Mouse (Mus musculus) adrenal gland, postnatal 14 days (tissue): Measurements from ENCODE around the gene Prr3. TPM values are rescaled to one million over a fixed set of nuclear protein-coding genes. Genes with fewer than 3 reads are reported as not detected.
A peak's percentile ranks its signal among the peaks of the same experiment; 100 is the strongest.
"Not testable (repeated sequence)": the region's sequence is repeated elsewhere in the genome, so short reads cannot be mapped to it uniquely, and the experiment has no call there.

Source experiments
- DNase-seq: peaks from one replicate; pipeline ENCODE4 v3.0.0; 2021; ENCODE audit warnings: mixed read lengths
- long read RNA-seq, 2 experiments: library from polyadenylated mRNA; stranded (forward); transcript quantifications; one replicate each; pipeline ENCODE4 v2.0.0; 2021
- total RNA-seq: library from RNA; stranded (reverse); gene quantifications from 2 replicates; pipeline ENCODE4 v1.2.3, GENCODE M21; 2021

Prr3 gene
- 24.3 and 24.7 TPM in 2 replicates for total RNA-seq
- long read RNA-seq, experiment 1, transcript Prr3-201 (4 exons, 2,727 nt): major isoform, 6 of 14 reads
- long read RNA-seq, experiment 1, partial matches to known transcripts: 0 of 14 reads
- long read RNA-seq, experiment 1, other reads (novel, unspliced or antisense): 5 of 14 reads
- long read RNA-seq, experiment 2, transcript Prr3-203 (4 exons, 1,878 nt): major isoform, 5 of 12 reads
- long read RNA-seq, experiment 2, partial matches to known transcripts: 3 of 12 reads
- long read RNA-seq, experiment 2, other reads (novel, unspliced or antisense): 1 of 12 reads

DNA sequence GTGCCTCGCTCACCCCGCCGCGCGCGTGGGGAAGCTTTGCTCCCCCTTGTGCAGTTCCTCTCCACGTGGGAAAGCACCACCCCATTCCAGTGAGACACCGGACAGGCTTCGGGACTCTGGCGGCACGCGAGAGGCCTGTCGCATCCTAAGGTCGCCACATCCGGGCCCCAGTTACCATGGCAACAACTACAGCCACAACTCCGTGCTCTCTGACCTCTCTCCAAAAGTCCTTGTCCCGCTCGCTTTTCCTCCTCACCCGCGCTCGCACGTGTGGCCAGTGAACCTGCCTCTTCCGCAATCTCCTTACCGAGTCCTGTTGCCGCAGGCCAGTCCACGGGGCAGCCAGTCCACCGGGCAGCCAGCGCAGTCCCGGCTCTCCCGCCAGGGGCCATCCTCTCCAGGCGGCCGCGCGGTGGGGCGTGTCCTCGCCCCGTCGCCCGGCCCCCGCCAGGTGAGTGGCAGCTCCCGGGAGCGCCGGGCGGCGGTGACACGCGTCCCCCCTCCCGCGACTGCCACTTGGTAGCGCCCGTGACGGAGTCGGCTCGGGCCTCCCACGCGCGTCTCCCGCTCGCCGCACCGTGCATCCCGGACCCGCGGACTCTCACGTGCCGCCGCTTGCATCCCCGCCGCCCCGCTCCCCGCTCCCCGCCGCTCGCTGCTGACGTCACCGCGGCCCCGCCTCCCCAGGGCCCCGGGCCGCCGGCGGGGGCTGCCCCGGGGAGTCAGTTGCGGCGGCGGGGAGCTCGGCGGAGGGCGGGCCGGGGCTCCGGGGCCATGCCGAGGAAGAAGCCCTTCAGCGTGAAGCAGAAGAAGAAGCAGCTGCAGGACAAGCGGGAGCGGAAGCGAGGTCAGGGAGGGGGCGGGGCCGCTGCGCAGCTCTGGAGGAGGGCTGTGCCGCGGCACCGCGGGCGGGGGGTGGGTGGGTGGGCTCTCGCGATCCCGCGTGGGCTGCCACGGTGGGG, at the start of gene Prr3, which contains the start of gene Gnl1:
Gene Prr3, minus strand, starts transcription at position 836 of the 962 bp plus-strand sequence.
Gene Gnl1, plus strand, starts transcription at position 451 of the 962 bp plus-strand sequence.
- DNase-seq: peak; percentile 95

DNA sequence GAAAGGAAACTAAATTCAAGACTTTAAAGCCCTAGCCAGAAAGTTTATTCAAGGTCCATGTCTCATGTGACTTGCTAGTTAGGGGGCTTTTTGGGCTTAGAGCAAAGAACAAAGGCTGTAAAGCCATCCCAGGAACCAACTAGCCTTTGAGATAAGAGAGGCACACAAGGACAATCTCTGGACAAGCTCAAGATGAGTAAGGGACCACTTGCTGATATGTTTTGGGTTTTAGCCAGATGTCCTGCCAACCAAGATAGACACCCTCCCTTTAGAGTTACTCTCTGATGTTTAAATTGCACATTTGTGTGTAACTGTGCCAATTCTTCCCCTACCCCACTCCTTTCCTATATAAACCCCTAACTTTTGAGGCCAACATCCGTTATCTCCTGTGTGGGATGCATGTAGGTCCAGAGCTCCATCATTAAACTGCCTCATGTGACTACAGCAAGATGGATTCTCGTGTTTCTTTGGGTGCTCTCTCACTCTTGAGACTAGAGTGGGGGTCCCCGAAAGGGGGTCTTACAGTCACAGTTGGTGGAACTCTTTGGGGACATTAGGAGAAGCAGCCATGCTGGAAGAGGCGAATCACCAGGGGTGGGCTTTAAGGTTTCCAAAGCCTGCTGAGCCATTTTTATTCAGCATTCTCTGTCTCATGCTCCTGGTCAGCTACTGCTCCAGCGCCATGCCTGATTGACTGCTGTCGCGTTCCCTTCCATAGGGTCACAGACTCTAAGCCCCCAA, 49.0 kb upstream of the Prr3 start:
- DNase-seq: no peak

DNA sequence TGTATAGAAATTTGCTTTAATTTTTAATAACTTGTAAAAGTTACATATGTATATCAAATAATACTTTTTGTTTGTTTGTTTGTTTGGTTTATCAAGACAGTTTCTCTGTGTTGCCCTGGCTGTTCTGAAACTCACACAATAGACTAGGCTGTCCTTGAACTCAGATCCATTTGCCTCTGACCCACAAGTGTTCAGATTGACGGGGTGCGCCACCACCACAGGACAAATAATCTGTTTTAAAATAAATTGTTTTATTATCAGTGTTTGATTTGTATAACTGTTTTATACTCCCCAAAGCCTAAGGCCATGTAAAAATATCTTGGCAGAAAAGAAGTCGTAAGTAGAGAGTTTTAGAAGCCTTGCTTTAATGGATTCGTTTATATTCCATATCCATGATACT, 47.6 kb upstream of the Prr3 start:
- DNase-seq: no peak

DNA sequence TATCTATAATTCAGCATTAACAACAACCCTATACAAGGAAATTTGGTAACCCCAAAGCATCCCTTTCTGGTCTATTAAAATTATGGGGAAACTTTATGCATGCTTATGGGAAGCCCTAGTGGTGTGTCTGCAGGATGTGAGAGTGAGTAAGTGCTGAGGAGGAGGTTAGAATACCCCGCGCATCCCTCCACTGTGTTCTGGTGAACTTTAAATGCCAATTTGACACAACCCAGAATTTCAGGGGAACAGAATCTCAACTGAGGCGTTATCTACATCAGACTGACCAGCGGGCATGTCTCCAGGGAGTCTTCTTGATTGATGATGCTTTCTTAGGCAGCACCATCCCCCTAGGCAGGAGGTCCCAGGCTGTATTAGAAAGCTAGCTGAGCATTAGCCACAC, 45.9 kb upstream of the Prr3 start:
- DNase-seq: no peak

DNA sequence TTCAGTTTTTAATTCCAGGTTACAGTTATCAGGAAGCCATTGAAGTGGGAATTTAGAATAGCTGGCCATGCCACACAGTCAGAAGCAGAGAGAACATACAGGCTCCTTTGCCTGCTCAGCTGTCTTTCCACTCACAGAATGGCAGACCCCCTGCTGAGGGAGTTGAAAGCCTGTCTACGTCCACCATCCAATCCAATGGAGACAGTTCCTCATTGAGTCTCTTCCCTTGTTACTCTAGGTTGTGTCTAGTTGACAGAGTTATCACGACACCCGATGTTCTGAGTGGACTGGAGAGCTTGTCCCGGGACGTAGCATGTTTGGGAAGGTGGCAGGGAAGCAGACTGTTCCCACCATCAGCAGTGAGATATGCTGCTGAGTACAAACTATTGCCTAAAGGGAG, 45.2 kb upstream of the Prr3 start:
- no peak for DNase-seq

DNA sequence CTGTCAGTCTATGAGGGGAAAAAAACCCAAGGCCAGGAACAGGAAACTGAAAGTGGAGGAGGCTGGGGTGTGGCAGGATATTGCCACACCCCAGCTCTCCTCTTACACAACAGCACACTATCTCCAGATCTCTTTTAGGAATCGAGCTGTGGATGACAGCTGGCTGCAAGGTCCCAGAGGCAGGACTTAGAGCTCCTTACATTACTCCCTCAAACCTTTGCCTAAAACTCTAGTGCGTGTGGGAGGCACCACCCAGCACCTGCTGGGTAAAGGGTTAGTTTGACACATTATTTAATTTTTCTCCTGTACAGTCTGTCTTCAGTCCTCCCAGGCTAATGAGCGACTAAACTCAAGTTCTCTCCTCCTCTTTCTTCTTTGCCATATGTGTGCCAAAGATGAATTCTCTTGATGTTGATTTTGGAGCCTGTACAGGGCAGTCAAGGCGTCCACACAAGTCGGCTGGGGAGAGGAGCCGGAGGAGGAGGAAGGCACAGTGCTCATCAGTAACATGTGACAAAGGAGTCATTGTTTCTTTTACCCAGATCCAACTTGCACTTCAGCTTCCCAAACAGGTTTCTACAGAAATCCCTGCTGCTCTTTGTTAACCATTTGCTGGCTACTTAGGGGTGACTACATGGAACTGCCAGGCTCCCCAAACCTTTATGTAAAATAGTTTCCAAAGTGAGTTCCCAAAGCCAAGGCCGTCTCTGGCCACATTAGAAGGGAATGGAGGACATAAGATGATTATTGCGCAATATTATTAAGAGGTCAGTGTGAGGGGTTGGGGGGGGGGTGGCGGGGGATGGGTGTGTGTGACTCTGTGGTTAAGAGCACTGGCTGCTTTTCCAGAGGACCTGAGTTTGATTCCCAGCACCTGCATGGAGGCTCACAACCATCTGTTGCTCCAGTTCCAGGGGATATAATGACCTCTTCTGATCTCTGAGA, 43.9 kb upstream of the Prr3 start:
- peak; percentile 58 for DNase-seq

DNA sequence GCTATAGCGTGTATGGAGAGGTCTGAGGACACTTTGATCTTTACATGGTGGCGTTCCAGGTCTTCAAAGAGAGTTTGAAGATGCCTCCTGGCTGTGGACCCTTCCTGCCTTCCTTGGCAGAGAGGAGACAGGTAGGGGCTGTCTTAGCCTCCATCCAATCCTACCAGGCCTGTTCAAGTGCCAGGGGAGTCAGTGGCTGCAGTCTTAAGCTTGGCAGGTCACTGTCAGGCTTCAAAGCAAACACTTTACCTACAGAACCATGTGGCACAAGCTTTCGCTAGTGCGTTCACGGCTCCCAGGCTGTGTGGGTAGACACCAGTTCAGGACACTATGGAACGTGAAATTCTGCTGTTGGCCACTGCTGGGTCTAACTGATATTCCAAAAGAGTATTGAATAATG, 42.9 kb upstream of the Prr3 start:
- no peak for DNase-seq

DNA sequence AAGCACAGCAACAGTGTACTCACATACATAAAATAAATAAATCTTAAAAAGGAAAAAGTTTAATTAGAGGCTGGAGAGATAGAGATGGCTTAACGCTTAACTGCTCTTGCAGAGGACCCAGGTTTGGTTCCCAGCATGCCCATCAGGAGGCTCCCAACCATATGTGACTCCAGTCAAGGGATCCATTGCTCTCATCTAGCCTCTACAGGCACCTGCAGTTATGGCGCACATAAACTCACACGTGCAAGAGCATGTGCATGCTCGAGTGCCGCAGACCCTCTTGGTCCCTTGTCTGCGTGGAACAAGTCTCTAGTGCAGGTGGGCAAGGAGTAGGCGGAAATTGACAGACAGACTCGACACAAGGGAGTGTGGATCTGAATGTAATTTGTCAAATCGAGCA, 42.1 kb upstream of the Prr3 start:
- DNase-seq: no peak

DNA sequence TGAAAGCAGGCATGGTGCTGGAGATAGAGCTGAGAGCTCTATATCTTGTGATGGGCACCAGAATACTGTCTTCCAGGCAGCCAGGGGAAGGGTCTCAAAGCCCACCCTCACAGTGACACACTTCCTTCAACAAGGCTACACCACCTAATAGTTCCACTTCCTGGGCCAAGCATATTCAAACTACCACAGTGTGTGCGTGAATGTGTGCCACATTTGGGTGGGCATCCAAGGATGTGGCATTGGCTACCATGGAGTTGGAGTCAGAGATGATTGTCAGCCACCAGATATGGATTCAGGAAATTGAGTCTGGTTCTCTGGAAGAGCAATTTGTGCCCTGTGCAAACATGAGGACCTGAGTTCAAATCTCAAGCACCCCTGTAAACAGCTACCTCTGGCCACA, 41.3 kb upstream of the Prr3 start:
- no peak for DNase-seq

DNA sequence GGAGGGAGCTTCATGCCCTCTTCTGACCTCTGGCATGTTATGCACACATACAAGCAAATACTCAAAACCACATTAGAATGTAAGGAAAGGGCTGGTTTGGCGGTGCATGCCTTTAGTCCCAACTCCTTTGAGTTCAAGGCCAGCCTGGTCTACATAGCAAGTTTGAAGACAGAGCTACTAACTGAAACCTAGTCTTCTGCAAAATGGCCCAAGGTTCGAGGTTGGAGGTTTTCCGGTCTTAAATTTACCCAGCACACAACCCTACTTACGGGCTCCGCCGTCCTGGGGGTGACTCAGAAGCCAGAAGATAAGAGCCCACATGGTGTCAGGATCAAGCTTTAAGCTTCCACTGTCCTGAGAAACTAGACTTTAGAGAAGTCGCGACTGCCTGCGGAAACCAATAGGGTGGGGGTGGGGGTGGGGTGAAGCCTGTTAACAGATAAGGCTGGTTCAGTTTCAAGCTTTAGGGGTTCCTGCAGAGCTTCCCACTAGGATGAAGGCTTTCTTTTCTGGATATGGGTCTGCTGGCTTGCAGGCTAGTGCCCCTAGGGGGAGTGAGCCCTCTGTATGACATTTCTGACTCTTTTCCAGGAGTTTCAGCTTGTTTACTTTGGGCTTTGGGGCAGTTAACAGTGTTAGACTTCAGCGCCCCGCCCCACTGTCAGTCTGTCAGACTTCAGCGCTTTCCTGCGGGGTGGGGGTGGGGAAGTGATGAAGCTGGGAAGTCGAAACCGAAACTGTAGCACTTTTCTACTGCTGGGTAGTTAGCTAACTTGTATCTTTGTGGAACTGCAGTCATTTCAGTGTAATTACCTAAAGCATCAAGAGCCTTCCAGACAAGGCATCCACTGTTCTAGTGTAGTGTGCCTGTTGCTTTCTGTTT, 40.4 kb upstream of the Prr3 start, which contains the start of gene H2-T24:
Gene H2-T24, minus strand, starts transcription at position 370 of the 883 bp plus-strand sequence.
- DNase-seq: peak; percentile 81

DNA sequence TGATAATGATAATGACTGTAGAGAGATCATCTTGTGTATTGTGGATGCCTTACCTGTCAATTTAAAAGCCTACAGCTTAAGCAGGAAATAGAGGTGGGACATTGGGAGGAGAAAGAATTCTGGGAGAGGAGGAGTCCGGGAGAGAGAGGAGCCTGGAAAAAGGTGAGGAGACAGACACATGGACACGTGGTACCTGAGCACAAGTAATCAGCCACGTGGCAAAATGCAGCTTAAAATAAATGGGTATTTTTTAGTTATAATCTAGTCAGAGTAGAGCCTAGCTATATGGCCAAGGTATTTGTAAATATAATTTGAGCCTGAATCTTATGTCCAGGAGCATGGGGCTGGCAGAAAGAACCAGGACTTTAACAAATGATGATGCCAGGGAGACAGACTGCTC, 39.5 kb upstream of the Prr3 start:
- DNase-seq: no peak

DNA sequence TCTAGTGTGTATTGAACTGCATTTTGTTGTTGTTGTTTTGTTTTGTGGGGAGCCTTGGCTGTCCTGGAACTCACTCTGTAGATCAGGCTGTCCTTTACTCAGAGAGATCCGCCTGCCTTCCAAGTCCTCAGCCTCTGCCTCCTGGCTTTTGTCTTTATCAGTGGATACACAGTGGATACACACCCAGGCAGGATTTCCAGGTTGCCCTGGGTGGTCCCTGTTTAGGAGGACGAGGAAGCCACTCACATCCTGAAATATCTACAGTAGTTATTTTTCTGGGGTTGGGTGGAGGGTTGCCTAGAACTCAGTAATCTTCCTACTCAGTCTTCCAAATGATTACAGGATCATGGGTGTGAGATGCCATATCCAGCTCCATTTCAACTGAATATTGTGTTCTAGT, 38.9 kb upstream of the Prr3 start:
- no peak for DNase-seq

DNA sequence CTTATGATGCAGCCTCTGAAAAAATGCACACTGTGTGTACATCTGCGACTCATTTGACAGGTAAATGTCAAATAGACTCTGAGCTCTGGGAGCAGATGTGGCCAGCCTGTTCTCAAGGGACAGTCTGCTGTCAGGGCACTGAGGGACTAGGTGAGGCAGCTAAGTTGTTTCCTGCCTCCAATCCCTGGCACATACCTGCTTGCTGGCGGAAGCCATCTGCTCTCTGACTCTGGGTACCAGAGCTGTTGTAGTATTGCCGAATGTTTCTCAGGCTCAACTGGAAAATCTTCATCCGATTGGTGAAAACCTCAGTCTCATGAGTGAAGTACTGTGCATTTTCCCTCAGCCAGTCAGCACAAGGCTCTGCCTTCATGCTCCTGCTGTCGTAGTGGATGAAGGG, 37.0 kb upstream of the Prr3 start:
- DNase-seq: no peak

DNA sequence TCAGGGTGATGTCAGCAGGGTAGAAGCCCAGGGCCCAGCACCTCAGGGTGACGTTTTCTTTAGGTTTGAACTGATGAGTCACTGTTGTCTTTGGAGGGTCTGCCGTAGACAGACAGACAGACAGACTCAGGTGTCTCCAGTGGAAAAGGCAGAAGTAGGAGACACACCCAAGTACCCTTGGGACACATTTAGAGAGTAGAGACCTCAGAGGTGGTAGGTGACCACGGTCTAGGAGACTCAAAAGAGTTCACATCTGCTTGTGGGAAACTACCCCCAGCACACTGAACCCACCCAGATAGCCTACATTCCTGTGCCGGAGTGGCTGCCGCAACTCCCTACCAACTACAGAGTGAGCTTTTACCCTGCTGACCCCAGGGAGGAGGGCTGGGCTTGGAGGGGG, 34.9 kb upstream of the Prr3 start:
- no peak for DNase-seq

DNA sequence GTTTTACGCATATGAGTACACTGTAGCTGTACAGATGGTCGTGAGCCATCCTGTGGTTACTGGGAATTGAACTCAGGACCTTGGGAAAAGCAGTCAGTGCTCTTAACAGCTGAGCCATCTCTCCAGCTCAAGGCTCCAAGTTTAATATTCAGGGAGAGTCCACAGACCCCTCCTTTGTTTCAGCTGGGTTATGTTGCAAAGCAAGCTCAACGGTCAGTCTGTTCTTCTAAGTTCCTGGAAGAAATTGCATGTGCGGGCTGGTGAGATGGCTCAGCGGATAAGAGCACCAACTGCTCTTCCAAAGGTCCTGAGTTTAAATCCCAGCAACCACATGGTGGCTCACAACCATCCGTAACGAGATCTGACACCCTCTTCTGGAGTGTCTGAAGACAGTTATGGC, 24.4 kb upstream of the Prr3 start:
- DNase-seq: not testable (repeated sequence)

DNA sequence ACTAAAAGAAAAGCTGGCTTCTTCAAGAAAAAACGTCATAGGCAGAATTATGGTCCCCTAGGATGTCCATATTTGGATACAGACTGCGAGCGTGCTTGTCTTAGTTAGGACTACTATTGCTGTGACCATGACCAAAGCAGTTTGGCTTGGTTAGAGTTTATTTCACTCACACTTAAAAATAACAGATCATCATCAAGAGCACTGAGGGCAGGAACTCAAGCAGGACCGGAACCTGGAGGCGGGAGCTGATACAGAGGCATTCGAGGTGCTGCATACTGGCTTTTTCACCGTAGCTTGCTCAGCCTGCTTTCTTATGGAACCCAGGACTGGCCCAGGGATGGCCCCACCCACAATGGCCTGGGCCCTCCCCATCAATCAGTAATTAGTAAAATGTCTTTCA, 23.3 kb upstream of the Prr3 start:
- DNase-seq: no peak

DNA sequence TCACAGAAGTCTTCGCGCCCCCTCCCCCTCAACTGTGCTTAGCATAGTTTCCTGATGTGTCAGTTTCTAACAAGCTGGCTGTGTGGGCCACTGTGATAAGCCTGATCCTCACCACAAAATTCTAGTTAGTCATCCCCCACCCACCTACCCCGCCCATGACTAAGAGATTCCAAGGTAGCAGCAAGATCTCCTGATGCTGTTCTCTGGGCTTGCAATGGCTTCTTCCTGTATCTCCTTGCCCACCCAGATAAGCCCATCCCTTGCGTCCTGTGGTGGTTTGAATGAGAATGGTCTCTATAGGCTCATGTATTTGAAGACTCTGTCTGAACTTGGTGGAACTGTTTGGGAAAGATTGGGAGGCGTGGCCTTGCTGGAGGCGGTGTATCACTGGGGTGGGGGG, 21.9 kb upstream of the Prr3 start:
- no peak for DNase-seq

DNA sequence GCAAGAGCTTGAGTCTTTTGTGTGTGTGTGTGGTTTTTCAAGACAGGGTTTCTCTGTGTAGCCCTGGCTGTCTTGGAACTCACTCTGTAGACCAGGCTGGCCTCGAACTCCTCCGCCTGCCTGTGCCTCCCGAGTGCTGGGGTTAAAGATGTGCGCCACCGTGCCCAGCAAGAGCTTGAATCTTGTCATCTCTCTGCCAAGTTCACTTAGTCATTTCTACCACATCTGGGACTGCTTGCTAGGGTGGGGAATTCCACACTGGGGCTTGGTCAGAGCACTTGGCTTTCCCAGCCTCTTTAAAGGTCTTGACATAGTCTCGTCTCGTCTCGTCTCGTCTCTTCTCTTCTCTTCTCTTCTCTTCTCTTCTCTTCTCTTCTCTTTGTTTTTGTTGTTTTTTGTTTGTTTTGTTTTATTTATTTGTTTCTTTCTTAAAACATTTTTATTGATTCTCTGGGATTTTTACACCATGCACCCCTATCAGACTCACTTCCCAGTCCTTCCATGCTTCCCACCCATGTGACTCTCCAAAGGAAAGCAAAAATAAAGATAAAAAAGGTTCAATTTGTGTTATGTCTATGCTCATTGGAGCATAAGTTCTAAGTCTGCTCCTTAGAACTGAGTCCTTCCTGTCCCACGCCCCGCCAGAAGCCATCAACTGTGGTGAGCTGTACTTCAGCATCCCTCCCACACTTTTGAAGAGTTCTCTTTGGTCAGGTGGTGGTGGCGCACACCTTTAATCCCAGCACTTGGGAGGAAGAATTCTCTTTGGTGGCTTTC, 21.3 kb upstream of the Prr3 start:
- DNase-seq: no peak

DNA sequence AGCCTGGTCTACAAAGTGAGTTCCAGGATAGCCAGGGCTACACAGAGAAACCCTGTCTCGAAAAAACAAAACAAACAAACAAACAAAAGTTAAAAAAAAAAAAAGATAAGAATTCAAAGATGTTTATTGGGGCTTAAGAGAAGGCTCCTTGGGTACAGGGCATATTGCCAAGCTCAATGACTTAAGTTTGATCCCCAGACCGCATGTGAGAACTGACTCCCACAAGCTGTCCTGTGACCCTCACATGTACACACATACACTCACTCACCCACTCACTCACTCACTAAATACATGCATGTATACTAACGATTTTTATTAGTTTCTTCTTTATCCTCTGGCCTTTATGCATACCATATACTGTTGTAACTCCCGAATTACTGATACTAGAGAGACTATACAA, 20.3 kb upstream of the Prr3 start:
- DNase-seq: no peak

DNA sequence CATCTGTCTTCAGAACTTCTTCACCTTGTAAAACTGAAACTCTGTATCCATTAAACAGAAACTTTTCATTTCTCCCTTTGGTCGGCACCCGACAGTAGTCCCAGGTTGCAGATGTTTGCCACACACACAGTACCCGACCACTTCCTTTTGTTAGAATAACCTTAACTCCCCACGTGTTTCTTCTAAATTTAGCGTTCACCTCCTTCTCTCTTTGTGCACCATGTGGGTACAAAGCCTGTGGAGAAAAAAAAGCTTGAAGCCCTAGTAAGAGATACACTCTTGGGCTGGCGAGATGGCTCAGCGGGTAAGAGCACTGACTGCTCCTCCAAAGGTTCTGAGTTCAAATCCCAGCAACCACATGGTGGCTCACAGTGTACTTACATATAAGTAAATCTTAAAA, 19.3 kb upstream of the Prr3 start:
- DNase-seq: no peak
